Mouse (Mus musculus) liver, postnatal 0 days (tissue): ENCODE data around the gene Ak4.

ENCODE experiments used
- CTCF ChIP-seq: sonication (generic); IDR thresholded peaks from 2 replicates; pipeline ENCODE4 v1.5.1; 2016; ENCODE audit warnings: antibody characterized with exemption, low read depth
- EP300 ChIP-seq: IDR thresholded peaks from 2 replicates; pipeline ENCODE4 v1.6.1; 2016; ENCODE audit warnings: antibody characterized with exemption, low read depth, mild to moderate bottlenecking

DNA sequence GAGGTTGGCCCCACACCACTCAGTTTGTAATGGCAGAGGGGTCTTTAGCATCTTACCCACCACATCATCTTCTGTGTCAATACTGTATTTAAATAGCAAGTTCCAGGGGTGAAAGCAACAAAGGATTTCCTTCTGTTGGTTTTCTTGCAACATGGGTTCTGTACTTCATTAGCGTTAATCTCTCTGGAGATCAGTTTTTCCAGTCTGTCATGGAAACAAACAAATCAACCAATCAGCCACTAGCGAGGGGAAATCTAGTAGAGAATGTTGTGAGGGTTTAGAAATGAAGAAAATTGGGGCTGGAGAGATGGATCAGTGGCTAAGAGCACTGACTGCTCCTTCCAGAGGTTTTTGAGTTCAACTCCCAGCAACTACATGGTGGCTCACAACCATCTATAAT lies 86.9 kb downstream of the Ak4 start:
- TF ChIP-seq CTCF (no peak), EP300 (no peak)
